Mouse (Mus musculus) testis, adult 2 months (tissue): ENCODE measurements around the gene Kif1c. TPM values are rescaled to one million over a fixed set of nuclear protein-coding genes. Genes with fewer than 3 reads are reported as not detected.

ENCODE experiments used
- H3K27ac ChIP-seq: fragments of 200-500 bp; 2 replicates; pipeline ENCODE4 v1.5.1; 2012; ENCODE audit warnings: low read depth, low read length; ENCODE audit not compliant: control insufficient read depth, insufficient read depth
- H3K27me3 ChIP-seq: fragments of 200-500 bp; 2 replicates; pipeline ENCODE4 v1.6.1; 2012; ENCODE audit warnings: mild to moderate bottlenecking, low read length, moderate library complexity; ENCODE audit not compliant: control insufficient read depth, insufficient read depth
- H3K36me3 ChIP-seq: fragments of 200-500 bp; 2 replicates; pipeline ENCODE4 v1.6.1; 2012; ENCODE audit warnings: mild to moderate bottlenecking, low read length; ENCODE audit not compliant: control insufficient read depth, insufficient read depth
- H3K4me1 ChIP-seq: fragments of 200-500 bp; 2 replicates; pipeline ENCODE4 v1.6.1; 2012; ENCODE audit warnings: low read length; ENCODE audit not compliant: control insufficient read depth, insufficient read depth
- H3K4me3 ChIP-seq: fragments of 200-500 bp; 2 replicates; pipeline ENCODE4 v1.5.1; 2012; ENCODE audit warnings: low read depth, mild to moderate bottlenecking, low read length, moderate library complexity, mixed read lengths; ENCODE audit not compliant: control insufficient read depth
- CTCF ChIP-seq: fragments of 200-500 bp; IDR thresholded peaks from 2 replicates; pipeline ENCODE4 v1.5.1; 2012; ENCODE audit warnings: low read depth, mild to moderate bottlenecking, inconsistent platforms, low read length, moderate library complexity; ENCODE audit not compliant: control insufficient read depth, insufficient read depth, insufficient replicate concordance
- POLR2A ChIP-seq: fragments of 200-500 bp; IDR thresholded peaks from 2 replicates; pipeline ENCODE4 v1.6.1; 2012; ENCODE audit warnings: low read depth, mild to moderate bottlenecking, inconsistent platforms, low read length, moderate library complexity; ENCODE audit not compliant: control insufficient read depth
- polyA plus RNA-seq: library from polyadenylated mRNA; depleted of rRNA; stranded (reverse); fragments of >200 nt; gene quantifications from 2 replicates; pipeline ENCODE4 v1.2.3, GENCODE M21; 2012

Kif1c gene
- polyA plus RNA-seq, 1 experiment = 5.7 TPM

DNA sequence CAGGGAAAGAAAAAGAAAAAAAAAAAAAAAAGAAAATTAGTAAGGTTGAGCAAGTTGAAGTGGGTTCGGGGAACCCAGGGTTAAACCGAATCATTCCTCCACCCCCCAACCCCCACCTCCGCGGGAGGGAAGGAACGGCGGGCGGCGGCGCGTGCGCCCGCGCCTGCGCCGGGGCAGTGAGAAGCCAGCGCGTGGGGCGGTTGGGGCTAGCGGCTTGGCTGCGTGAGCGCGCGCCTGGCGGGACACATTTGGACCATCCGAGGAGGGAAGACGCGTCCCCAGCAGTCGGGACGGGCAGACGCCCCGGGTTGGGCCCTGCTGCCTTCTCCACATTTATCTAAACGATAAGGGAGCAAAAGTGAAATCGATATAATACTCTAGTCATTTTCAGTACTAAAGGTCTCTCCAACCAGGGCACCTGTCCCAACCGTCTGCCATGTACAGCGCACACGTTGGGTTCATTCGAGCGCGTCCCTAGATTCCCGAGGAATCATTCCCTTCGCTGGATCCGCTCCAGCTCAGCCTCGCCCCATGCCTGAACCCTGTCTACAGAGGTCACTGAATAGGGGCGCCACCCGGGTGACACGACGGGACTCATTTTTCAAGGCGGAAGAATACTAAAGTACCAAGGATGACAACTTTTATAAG is 45.3 kb upstream of the Kif1c start:
- Histone ChIP-seq H3K4me1 (peaks cover 23% of the 10 kb centered on the region), H3K27ac (peak overlapping the region; percentile 95), H3K36me3 (no peaks in the 10 kb centered on the region; the same call in 1 of the 2 replicates), H3K27me3 (no peaks in the 10 kb centered on the region), H3K4me3 (peak overlapping the region; percentile 80)
- TF ChIP-seq POLR2A = peak; percentile 58; the same call in 1 of the 2 replicates
- TF ChIP-seq CTCF = no peak

DNA sequence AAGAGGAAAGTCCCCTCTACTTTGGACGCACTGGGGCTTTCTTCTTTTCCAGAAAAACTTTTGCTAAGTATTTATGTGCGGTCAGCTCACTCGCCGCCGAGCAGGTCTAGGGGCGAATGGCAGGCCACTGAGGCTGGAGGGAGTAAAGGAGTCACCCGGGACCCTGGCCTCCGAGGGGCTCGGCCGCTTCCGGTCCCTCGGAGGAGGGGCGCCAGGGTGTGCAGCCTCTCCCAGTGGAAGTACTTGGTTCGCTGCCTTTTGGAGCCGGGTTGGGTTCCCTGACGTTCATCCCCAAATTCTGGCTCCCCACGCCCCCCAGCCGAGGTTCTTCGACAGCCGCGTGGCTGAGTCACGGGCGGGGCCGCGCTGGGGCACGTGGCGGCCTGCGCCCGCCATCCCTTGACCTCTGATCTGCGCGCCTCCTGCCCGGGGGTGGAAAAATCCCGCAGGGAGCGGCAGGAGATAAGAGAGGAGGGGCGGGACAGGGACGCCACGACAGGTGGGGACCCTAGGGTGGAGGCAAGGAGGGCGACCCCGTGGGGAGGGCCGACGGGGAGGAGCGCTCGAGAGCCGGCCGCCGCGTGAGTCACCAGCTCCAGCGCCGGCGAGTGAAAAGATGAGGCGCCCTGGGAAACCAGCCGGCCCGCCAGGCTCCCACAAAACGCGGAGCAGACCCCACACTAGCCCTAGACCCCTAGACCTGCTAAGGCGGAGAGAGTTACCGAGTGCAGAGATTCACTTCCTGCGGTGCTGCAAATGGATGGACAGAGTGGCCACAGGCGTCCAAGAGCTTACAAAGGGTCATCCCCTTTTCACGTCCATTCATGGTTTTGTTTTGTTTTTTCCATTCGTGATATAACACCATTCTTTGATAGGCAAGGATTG is 44.5 kb upstream of the Kif1c start:
- TF ChIP-seq POLR2A (peak; percentile 60), CTCF (no peak)

DNA sequence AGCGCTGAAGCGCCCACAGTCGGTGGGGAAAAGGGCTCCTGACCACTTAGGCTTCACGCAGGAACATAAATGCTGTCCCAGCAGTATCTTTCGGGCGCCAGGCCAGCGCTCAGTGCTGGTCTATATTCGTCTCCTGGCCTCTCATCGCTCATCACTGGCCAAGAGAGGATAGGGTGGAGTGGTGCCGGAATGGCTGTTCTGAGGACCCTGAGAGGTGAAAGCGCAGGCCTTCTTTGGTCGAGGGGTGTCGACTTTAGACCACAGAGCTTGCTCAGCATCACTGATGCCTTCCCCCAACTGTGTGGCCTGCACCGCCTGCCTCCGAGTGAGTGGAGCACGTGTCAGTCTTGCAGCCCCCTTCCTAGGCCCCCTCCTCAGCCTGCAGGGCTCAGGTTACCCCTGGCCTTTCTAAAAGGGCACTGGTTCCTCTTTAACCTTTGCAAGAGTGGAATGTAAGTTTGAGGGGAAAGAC is 43.9 kb upstream of the Kif1c start:
- TF ChIP-seq POLR2A (0 out of 2 replicates have a peak, but pooled peaks have one; percentile 22), CTCF (no peak)
- peak overlapping the region; percentile 95 for H3K27ac ChIP-seq
- H3K36me3 ChIP-seq = no peaks in the 10 kb centered on the region; the same call in 1 of the 2 replicates
- no peaks in the 10 kb centered on the region for H3K27me3 ChIP-seq
- peak overlapping the region; percentile 80 for H3K4me3 ChIP-seq
- peaks cover 23% of the 10 kb centered on the region for H3K4me1 ChIP-seq

More for the DNA sequence above, 44.5 kb upstream of the Kif1c start:
- Histone ChIP-seq H3K4me3 (peak overlapping the region; percentile 80), H3K36me3 (no peaks in the 10 kb centered on the region; the same call in 1 of the 2 replicates), H3K27ac (peak overlapping the region; percentile 95), H3K27me3 (no peaks in the 10 kb centered on the region), H3K4me1 (peaks cover 23% of the 10 kb centered on the region)

- Histone ChIP-seq H3K27ac (peak within 1 kb of the TSS; percentile 95), H3K27me3 (no peaks in the 10 kb centered on the region), H3K4me1 (peaks cover 21% of the 10 kb centered on the region), H3K36me3 (no peaks in the 10 kb centered on the region; the same call in 1 of the 2 replicates), H3K4me3 (peak within 1 kb of the TSS; percentile 80)
- TF ChIP-seq CTCF = no peak
- TF ChIP-seq POLR2A = no peak
These were observed 43.4 kb upstream of the Kif1c start, which contains the start of gene Eno3 for GRCm38 (mm10) chr11:70656964-70657363. Eno3 (plus strand) TSS chr11:70657202.

DNA sequence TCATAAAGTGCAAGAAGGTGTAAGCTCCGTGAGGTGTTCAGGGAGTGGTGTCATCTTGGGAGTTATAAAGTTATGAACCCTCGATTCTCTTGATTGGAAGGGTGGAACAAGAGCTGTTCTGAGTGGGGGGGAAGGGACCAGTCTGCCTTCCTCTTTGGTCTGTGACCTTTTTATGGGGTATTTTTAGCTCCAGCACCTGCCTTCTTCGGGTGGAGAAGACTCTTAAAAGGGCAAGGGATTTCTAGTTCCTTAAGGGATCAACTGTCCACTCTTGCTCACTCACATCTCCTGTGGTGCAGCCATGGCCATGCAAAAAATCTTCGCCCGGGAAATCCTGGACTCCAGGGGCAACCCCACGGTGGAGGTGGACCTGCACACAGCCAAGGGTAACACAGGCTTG is 42.8 kb upstream of the Kif1c start:
- no peak overlapping the region for H3K4me3 ChIP-seq
- no peak overlapping the region for H3K27ac ChIP-seq
- no peaks in the 10 kb centered on the region for H3K27me3 ChIP-seq
- peaks cover 20% of the 10 kb centered on the region for H3K4me1 ChIP-seq
- TF ChIP-seq POLR2A (0 out of 2 replicates have a peak, but pooled peaks have one; percentile 12), CTCF (no peak)
- no peaks in the 10 kb centered on the region; the same call in 1 of the 2 replicates for H3K36me3 ChIP-seq

- H3K36me3 ChIP-seq = no peaks in the 10 kb centered on the region; the same call in 1 of the 2 replicates
- no peaks in the 10 kb centered on the region for H3K27me3 ChIP-seq
- TF ChIP-seq POLR2A = no peak
- no peak for TF ChIP-seq CTCF
- no peak overlapping the region for H3K27ac ChIP-seq
- H3K4me3 ChIP-seq = no peak overlapping the region
- H3K4me1 ChIP-seq = peaks cover 16% of the 10 kb centered on the region
These were observed 42.4 kb upstream of the Kif1c start for GRCm38 (mm10) chr11:70657991-70658390.

DNA sequence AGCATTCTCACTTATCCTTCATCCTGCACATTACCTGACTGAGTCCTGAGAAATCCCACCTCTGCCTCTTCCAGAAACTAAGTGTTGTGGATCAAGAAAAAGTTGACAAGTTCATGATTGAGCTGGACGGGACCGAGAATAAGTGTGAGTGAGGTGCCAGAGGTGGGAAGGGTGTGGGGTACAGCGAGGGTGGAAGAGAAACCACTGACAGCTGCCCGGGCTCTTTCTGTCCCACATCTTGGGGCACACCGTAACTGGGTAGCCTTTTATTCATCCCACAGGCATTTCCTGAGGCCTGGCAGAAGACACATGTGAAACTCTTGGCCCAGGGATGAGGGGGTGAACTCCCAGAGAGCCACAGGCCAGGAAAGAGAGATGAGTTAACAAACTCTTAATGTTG is 41.8 kb upstream of the Kif1c start:
- Histone ChIP-seq H3K4me1 (peaks cover 16% of the 10 kb centered on the region), H3K4me3 (no peak overlapping the region), H3K36me3 (no peaks in the 10 kb centered on the region; the same call in 1 of the 2 replicates), H3K27me3 (no peaks in the 10 kb centered on the region), H3K27ac (no peak overlapping the region)
- TF ChIP-seq POLR2A = no peak
- TF ChIP-seq CTCF = no peak
